Mouse (Mus musculus) cerebellum, adult 18-20 months (tissue): ENCODE measurements around the gene Ces1a.

Source experiments
- DNase-seq, 2 experiments: peaks; one replicate each; pipeline ENCODE4 v3.0.0; 2021

Ces1a gene

DNA sequence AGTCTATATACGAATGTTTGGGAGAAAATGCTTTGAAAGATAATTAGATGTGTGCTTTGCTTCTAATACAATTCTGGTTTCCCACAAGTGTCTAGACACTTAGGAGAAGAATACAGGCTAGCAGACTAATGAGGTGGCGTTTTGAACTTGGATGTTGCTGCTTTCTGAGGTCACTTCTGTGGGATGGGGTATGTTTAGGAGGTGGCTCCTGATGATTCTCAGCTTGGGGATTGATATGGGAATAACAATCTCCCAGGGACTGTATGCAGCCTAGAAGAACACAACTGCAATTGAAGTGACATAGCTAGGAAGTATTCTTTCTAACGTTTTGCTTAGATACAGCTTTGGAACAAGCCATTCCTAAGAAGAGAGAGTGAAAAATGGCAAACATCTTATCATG, 65.5 kb downstream of the Ces1a start:
- DNase-seq, result no peak

- DNase-seq, result no peak
These were observed 71.3 kb downstream of the Ces1a start for GRCm38 (mm10) chr8:92976656-92977055.

DNA sequence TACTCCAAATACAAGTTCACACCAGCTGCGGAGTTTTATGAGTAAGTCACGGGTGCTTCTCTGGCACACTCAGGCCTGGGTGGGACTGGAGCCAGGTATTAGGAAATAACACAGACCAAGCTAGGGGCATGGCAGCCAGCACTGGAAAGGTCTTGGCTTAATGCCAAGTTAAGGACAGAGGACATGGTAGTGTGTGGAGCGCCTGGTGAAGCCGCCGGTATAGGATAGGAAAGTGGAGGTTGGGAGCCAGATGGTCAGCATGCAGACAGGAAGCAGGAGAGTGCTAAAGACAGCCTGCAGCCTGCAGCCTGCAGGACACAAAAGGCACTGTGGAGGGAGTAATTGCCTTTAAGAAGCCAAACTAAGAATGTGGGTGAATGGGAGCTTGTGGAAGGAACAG, 75.0 kb downstream of the Ces1a start:
- DNase-seq, result no peak
